Mouse (Mus musculus) heart, adult 2 months (tissue): Measurements from ENCODE around the gene Rasa3.

Experiments used
- CTCF ChIP-seq: fragments of 200-600 bp; IDR thresholded peaks from 2 replicates; pipeline ENCODE4 v1.8.1; 2022; ENCODE audit warnings: antibody characterized with exemption, mild to moderate bottlenecking, moderate library complexity
- EP300 ChIP-seq: fragments of 200-500 bp; IDR thresholded peaks from 2 replicates; pipeline ENCODE4 v1.6.1; 2011; ENCODE audit warnings: low read depth, low read length, control low read depth; ENCODE audit not compliant: insufficient read depth
- POLR2A ChIP-seq: fragments of 200-500 bp; IDR thresholded peaks from 2 replicates; pipeline ENCODE4 v1.6.1; 2011; ENCODE audit warnings: mild to moderate bottlenecking, low read depth, low read length, control low read depth; ENCODE audit not compliant: insufficient read depth

- no peak for TF ChIP-seq POLR2A
- TF ChIP-seq CTCF = no peak
- no peak for TF ChIP-seq EP300
These were observed 28.3 kb downstream of the Rasa3 start for GRCm38 (mm10) chr8:13649154-13649515.
